Mouse (Mus musculus) left cerebral cortex, adult 11 months (tissue): ENCODE data around the gene Dgkk.
"Not testable (repeated sequence)": the region's sequence is repeated elsewhere in the genome, so short reads cannot be mapped to it uniquely, and the experiment has no call there.

Source experiments
- DNase-seq: peaks from one replicate; pipeline ENCODE4 v3.0.0; 2022; ENCODE audit warnings: low spot score

Gene Dgkk

DNA sequence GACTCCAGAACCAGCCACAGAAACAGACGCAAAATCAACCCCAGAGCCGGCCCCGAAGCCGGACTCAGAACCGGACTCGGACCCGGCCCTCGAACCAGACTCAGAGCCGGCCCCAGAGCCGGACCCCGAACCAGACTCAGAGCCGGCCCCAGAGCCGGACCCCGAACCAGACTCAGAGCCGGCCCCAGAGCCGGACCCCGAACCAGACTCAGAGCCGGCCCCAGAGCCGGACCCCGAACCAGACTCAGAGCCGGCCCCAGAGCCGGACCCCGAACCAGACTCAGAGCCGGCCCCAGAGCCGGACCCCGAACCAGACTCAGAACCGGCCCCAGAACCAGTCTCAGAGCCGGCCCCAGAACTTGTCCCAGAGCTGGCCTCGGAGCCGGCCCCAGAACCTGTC lies at the start of gene Dgkk:
TSS of gene Dgkk (plus strand) at position 301 of the 400 bp plus-strand sequence.
- not testable (repeated sequence) for DNase-seq

DNA sequence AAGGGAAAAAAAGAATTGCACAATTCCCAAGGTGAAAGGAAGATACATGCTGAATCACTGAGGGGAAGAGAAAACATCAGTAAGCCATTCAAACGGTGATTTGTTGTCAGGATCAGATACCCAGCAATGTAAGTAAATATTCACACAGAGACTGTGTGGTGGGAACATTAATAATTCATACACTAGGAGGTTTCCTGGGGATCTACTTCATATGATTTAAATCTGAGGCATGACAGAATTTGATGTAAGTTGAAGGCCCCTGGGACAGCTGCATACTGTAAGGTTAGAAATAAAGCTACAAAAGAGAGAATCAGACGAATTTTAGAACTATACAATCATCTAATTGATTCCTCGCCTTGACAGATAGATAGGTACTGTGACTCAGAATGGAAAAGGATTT lies 45.1 kb upstream of the Dgkk start:
- no peak for DNase-seq

DNA sequence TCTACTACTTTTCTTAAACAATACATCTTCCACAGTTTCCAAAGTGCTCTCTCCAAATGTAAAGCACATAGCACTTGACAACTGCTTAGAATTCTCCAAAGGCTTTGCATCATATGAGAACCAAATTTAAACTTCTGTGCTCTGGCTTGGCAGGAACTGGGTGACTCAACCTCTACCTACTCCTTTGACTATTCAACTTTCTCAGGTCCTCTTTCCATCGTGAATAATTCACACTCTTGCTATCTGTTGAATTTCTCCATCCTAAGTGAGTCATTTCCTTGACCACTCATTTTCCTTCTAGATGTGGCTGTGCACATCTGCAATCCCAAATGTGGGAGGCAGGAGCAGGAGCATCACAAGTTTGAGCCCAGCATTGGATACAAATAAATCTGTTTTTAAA lies 28.4 kb upstream of the Dgkk start:
- DNase-seq, result no peak

DNA sequence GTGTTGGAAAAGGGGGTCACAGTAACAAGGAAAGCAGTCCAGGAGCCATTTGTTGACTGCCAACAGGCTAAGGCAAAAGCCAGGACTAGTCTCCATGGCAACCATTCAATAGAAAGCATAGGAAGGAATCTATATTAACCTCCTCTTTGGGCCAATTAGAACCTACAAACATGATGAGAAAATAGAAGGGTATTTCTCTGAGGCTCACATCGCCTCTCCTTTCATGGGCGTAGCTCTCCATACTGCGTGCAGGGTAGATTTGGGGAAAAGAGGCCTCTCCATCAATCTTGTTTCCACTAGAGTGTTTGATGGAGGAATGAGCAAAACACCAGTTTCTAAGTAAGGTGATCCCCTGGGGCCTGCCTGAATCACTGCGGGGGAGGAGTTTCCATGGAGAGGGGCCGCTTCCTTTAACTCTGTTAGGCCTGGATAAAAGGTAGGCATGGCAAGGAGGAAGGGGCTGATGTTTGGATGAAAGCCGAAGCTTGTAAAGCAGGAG lies 27.5 kb upstream of the Dgkk start:
- DNase-seq, result no peak

DNA sequence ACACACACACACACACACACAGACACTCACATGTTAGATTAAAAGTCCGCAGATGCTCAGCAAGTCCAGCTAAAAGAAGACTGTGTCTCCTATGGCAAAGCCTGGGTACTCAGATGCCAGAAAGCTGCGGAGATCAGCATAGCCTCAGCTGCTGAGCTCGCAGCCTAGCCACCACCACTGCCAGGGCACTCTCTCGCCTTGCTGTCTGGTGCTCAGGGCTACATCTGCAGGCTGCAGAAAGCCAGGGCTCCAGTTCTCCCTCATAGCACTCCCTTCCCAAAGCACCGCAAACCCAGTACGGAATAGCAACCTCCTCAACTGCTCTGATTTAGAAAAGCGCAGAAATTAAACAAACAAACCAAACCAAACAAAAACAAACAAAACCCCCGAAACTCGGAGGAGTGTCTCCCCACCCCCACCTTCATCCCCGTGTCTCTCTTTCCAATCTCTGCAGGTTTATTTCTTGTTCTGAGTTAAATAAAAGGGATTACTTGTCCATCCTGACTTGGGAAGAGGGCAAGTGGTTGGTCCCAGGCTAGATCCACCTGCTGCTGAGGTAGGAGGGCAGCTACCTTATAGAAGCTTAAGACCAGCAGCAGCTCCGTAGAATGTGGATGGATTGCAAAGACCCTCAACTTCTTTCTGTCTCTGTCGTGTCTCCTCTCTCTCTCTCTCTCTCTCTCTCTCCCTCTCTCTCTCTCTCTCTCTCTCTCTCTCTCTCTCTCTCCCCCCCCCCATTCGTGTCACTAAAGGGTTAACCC lies 1.4 kb upstream of the Dgkk start:
- DNase-seq, result no peak

DNA sequence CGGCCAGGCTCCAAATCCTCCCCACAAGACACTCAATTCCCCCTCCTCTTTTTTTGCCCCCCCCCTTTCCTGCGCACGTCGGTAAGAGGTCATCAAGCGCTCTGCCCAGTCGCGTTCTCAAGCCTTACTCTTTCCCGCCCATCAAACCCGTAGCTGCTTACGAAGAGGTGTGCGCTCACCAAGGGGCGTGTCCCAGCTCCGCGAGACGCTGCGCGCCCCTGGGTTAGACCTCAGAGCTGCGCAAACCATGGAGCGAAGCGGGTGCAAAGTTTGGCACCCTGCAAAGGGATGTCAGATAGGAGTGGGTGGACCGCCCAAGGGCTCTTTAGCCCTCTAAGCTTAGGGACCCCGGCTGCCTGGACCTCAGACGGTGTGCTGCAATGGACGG lies 862 bp upstream of the Dgkk start:
- no peak for DNase-seq

DNA sequence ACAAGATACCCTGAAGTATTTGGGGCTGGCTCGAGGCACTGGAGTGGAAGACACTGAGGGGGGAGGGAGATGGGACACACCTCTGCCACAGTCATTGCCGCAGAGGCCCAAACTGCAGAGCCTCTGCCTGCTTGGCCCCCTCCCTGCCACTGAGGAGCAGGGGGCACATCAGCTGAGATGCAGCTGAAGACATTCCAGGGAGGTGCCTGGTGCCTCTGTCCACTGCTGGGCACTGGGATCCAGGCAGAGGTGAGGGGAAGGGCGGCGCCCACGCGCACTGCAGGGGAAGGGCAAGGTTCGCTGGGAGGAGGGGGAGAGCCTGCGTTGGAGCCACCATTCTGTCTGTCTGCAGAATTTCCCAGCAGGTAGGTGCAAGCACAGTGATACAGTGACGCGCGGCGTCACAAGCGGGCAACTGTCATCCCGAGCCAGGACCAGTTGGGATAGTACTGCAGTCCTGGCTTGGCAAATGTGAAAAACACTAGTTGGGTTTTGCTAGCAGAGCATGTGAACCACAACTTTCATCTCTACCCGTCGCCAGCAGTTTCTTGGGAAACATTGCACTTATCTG lies 948 bp downstream of the Dgkk start:
- DNase-seq, result no peak

DNA sequence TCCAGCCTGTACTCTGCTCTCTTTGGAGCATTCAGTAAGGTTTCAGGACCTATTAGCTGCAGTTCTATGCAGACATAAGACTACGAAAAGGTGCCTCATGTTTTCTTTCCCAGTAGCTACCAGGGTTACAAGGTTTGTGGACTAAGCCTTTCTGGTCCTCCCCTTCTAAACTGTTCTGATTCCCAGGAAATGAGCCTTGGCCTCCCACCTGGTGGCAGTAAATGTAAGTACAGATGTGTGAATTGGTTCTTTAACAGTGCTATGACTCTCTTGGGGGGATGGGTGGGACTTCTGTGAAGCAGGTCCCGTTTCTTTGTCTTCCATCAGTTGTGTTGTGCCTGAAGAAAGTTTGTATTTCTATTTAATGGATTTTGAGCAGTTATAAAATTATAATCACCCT lies 53.4 kb downstream of the Dgkk start:
- DNase-seq, result no peak

DNA sequence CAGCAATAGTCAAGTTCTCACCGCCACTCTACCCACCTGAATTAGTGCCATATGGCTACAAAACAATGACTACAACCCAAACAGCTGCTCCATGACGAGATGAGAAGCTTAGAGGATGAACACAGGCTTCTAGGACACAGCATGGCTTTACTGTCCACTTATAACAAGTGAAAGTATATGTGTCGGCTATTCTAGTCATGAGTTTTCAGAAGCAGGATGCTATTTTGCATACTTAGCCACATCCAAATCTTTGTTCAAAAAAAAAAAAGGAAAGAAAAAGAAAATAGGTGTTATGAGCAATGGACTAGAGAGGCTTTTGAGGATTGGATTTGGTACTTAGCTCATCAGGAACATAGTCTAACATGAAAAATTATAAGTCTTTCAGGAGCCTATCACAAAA lies 74.4 kb downstream of the Dgkk start:
- DNase-seq, result no peak

DNA sequence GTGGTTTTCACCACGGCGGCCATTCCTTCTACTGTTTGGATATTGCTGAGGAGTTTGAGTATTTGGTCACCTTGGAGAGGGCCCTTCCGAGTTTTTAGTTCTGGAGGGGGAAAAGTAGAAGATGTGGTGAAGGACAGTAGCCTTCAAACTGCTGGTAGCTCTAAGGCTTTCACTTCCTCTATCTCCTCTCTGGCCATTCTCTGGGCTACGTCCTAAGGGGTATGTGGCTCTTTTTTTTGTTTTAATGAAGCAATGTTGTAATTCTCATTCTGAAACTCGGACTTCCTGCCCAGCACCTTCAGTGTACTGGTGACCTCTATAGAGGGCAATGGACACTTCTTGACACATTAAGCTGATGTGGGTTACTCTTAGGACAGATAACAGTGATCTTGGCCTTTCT lies 75.0 kb downstream of the Dgkk start:
- no peak for DNase-seq

DNA sequence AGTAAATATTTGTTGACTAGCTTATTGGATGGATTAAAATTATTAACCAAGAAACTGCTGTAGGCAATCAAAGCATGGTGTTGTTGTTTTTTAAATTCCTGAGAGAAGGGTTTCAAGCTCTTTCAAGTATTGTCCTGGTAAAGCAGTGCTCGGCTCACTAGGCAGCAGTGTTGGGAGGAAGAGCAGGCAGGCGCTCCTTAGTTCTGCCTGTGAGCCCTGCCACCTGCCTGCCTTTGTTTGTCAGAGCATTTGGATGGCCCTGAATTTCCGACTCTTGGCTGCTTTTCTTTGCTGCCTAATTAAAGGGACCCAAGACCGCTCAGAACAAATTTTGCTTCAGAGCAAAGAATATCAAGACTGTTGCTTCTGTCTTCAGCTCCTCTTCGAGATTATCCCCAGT lies 114.8 kb downstream of the Dgkk start:
- DNase-seq, result no peak

DNA sequence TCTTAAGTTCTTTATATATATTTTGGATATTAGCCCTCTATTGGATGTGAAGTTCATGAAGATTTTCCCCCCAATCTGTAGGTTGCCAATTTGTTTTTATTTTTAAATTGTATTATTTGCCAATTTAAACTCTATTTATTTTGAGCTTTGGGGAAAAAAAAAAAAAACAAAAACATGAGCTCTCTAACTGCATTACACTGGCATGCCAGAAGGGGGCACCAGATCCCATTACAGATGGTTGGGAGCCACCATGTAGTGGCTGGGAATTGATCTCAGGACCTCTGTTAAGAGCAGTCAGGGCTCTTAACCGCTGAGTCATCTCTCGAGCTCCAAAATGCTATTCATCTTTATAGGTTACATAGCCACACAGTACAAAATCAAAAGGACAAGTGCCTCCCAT lies 131.9 kb downstream of the Dgkk start:
- no peak for DNase-seq

DNA sequence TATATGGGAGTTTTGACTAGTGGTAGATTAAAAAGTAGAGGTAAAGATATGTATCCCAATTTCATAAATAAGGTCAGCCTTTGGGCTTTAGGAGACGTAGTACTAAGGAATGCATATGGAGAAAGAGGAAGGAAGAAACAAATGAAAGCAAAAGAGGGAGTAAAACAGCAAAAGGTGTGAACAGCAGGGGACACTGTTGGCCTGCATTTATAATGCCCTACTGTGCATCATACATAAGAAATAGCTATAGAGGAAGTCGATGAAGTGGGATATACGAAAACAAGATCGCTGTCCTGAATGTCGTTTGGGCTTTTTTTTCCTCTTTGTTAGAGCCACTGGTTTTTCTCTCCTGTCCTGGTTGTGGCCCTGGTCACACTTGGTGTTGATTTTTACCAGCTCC lies 143.1 kb downstream of the Dgkk start:
- DNase-seq, result no peak

DNA sequence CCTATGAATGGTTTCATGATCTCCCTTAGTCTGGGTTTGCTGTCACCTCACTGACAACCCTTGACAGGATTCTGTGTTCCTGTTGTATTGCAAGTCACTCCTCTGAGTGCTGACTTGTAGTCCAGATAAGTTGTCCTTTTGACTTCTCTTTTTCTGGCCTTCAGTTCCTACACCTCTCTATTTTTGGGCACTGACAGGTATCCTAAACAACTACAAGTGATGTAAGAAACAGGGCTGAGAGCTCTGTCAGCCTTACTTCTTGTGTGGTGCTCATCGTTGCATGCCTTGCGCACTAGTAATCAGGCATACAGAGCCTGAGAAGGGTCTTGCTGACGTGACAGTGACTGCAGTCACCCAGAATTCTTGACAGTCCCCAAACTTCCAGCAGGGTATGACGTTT lies 147.1 kb downstream of the Dgkk start:
- DNase-seq, result no peak

DNA sequence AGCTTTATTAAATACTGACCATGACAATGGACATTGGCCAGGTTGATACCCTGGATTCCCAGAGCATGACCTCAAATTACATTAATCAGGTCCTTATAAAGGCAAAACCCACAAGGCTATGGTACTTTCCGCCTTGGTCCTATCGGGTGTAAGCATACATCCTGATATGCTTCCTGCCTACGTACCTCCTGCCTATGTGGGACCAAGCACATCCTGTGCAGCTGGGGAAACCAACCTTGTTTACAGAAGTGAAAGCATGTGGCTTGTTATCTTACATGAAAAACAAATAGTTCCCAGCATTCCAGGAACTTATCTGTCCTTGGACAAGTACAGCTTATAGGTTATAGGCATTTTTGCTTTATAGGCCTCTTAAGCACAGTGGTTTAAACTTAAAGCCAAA lies 189.5 kb downstream of the Dgkk start:
- no peak for DNase-seq

DNA sequence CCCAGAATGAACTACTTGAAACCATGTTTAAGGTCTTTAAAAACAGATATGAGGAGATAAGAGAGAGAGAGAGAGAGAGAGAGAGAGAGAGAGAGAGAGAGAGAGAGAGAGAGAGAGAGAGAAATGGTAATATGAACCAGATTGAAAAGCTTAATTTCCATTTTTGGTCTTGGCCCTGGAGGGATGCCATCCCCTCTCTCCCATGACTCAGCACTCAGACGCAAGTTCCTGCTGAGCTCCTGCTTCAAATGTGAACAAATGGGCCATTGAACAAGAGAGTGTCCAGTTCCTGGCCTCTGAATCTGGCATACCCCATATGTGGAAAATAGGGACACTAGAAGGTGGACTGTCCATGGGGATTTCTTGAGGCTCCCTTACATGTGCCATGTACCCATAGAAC lies 192.8 kb downstream of the Dgkk start:
- no peak for DNase-seq

DNA sequence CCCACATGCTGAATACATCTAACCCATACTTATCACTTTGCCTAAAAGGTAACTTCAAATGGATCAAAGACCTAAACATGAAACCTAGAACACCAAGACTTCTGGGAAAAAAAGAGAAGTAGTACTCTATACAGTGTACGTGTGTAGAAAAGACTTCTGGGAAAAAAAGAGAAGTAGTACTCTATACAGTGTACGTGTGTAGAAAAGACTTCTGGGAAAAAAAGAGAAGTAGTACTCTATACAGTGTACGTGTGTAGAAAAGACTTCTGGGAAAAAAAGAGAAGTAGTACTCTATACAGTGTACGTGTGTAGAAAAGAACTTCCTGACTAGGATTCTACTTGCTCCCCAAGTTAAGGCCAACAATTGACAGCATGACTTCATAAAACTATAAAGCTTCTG lies 204.8 kb downstream of the Dgkk start:
- DNase-seq, result not testable (repeated sequence)
